Mouse (Mus musculus) heart, postnatal 0 days (tissue): Measurements from ENCODE around the gene Stox2. TPM values are rescaled to one million over a fixed set of nuclear protein-coding genes. Genes with fewer than 3 reads are reported as not detected.

Experiments
- ATAC-seq: fragments of 200-750 bp; cut with Nextera tagmentation; 2 replicates; pipeline ENCODE4 v1.8.0; 2017; ENCODE audit warnings: low read depth, moderate number of reproducible peaks, moderate library complexity; ENCODE audit not compliant: insufficient read depth
- DNase-seq: peaks from one replicate; pipeline ENCODE4 v3.0.0-alpha.2; 2016; ENCODE audit warnings: low spot score
- H3K27ac ChIP-seq: fragments of 300-500 bp; sonication (generic); 2 replicates; pipeline ENCODE4 v1.5.1; 2014; ENCODE audit warnings: low read depth, mild to moderate bottlenecking
- H3K27me3 ChIP-seq: fragments of 300-500 bp; sonication (generic); 2 replicates; pipeline ENCODE4 v1.6.1; 2014; ENCODE audit warnings: low read length, mixed read lengths; ENCODE audit not compliant: control insufficient read depth, insufficient read depth
- H3K36me3 ChIP-seq: fragments of 300-500 bp; sonication (generic); replicated peaks from 2 replicates; pipeline ENCODE4 v1.6.1; 2014; ENCODE audit warnings: low read length, mixed read lengths; ENCODE audit not compliant: control insufficient read depth, insufficient read depth
- H3K4me1 ChIP-seq: fragments of 300-500 bp; sonication (generic); 2 replicates; pipeline ENCODE4 v1.6.1; 2014; ENCODE audit warnings: antibody characterized with exemption; ENCODE audit not compliant: control insufficient read depth, insufficient read depth
- H3K4me2 ChIP-seq: fragments of 300-500 bp; sonication (generic); 2 replicates; pipeline ENCODE4 v1.6.1; 2014; ENCODE audit warnings: low read depth, mild to moderate bottlenecking, low read length, moderate library complexity
- H3K4me3 ChIP-seq: fragments of 300-500 bp; sonication (generic); 2 replicates; pipeline ENCODE4 v1.5.1; 2014; ENCODE audit warnings: low read depth, low read length
- H3K9ac ChIP-seq: fragments of 300-500 bp; sonication (generic); replicated peaks from 2 replicates; pipeline ENCODE4 v1.6.1; 2014; ENCODE audit warnings: low read depth, low read length, mixed read lengths
- H3K9me3 ChIP-seq: fragments of 300-500 bp; sonication (generic); replicated peaks from 2 replicates; pipeline ENCODE4 v1.6.1; 2016; ENCODE audit warnings: low read length; ENCODE audit not compliant: control insufficient read depth
- CTCF ChIP-seq: IDR thresholded peaks from 2 replicates; pipeline ENCODE4 v1.5.1; 2016; ENCODE audit warnings: antibody characterized with exemption, control low read depth, low read depth
- EP300 ChIP-seq: IDR thresholded peaks from 2 replicates; pipeline ENCODE4 v1.6.1; 2016; ENCODE audit warnings: antibody characterized with exemption, low read depth
- WGBS: fragments of 180-500 bp; shearing (Covaris S2); extraction: QIAGEN DNeasy Blood & Tissue Kit; methylation state at CpG from one replicate; pipeline ENCODE4 v1.1.7; 2014; 5-methylcytosine and 5-hydroxymethylcytosine counted together
- polyA plus RNA-seq: library from polyadenylated mRNA; unstranded; fragments of >200 nt; fragmentation: Nextera tagmentation; extraction: Ambion mirVana; gene quantifications from 2 replicates; pipeline ENCODE4 v1.2.1, GENCODE M21; 2015
- total RNA-seq: library from RNA; depleted of rRNA; stranded (reverse); fragments of >200 nt; gene quantifications from 2 replicates; pipeline ENCODE4 v1.2.3, GENCODE M21; 2014; ENCODE audit warnings: low replicate concordance

The Stox2 gene
- total and polyA plus RNA-seq, 2 experiments from 2014 or later, result 6.2 to 12.7 TPM

DNA sequence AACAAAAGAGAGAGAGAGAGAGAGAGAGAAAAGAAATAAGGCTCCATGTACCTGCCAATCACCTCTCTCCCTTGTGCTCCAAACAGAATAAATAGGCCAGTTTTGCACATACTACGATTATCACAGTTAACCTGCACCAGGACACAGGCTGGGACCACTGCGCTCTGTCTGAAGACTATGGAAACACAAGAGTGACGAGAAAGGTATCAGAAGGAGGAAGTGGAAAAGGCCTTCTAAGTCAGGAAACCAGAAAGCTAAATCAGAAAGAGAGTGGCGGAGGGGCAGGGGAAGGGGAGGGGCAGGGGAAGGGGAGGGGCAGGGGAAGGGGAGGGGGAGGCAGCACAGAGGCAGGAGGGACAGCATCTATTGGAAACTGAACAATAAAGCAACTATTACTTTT, 195.3 kb downstream of the Stox2 start:
- Histone ChIP-seq H3K36me3 (no peaks in the 10 kb centered on the region), H3K27ac (no peak overlapping the region), H3K4me2 (no peak overlapping the region), H3K27me3 (no peaks in the 10 kb centered on the region), H3K9ac (no peak overlapping the region), H3K4me3 (no peak overlapping the region), H3K4me1 (0 out of 2 replicates have a peak, but pooled peaks cover 7% of the 10 kb centered on the region), H3K9me3 (no peaks in the 10 kb centered on the region)
- 60% methylated on average over 3 of the region's 4 CpGs for WGBS
- no peak for ATAC-seq
- no peak for DNase-seq
- TF ChIP-seq EP300 (no peak), CTCF (no peak)

DNA sequence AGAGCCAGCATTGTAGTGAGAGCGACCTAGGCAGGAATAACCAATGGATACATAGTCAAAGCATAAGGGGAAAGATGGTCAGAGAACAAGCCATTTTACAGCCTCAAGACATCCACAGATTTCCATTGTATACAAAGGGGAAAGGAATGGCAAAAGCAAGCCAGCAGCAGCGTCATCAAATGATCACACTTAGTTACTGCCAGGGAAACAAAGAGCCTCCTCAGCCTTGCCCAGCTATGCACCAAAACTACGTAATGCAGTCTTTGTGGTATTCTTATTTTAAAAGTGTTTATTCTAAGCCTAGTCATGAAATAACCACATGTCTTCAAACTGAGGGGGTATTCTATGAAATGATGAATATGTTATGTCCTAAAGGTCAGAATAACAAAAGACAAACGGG, 201.0 kb downstream of the Stox2 start:
- TF ChIP-seq EP300 (no peak), CTCF (no peak)
- Histone ChIP-seq H3K4me1 (0 out of 2 replicates have a peak, but pooled peaks cover 7% of the 10 kb centered on the region), H3K4me3 (no peak overlapping the region), H3K4me2 (no peak overlapping the region), H3K9me3 (no peaks in the 10 kb centered on the region), H3K36me3 (no peaks in the 10 kb centered on the region), H3K27ac (no peak overlapping the region), H3K9ac (no peak overlapping the region), H3K27me3 (no peaks in the 10 kb centered on the region)
- DNase-seq, result no peak
- 76% methylated on average over 4 of the region's 4 CpGs for WGBS
- ATAC-seq, result no peak

DNA sequence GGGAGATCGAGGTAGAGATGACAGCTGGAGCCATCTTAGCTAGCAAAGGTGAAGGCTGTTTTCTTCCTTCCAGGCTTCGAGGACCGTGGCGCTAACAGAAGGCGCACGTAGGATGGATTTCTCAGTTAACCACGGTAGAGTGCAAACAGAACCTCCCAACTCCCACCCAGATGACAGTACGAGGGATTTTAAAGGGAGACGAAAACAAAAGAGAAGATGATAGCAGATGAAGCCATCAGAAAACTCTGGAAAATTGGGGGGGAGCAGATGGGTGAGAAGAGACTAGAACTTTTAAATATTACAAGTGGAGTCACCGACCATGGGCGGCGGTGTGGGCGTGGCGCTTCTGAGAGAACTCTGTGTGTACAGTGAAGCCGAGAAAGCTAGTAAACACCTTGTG, 202.0 kb downstream of the Stox2 start:
- no peak for DNase-seq
- Histone ChIP-seq H3K4me3 (no peak overlapping the region), H3K4me1 (0 out of 2 replicates have a peak, but pooled peaks cover 2% of the 10 kb centered on the region), H3K27me3 (no peaks in the 10 kb centered on the region), H3K36me3 (no peaks in the 10 kb centered on the region), H3K4me2 (no peak overlapping the region), H3K9me3 (no peaks in the 10 kb centered on the region), H3K27ac (no peak overlapping the region), H3K9ac (no peak overlapping the region)
- ATAC-seq, result no peak
- WGBS, result 91% methylated on average over 15 of the region's 15 CpGs
- TF ChIP-seq CTCF, result no peak
- no peak for TF ChIP-seq EP300

DNA sequence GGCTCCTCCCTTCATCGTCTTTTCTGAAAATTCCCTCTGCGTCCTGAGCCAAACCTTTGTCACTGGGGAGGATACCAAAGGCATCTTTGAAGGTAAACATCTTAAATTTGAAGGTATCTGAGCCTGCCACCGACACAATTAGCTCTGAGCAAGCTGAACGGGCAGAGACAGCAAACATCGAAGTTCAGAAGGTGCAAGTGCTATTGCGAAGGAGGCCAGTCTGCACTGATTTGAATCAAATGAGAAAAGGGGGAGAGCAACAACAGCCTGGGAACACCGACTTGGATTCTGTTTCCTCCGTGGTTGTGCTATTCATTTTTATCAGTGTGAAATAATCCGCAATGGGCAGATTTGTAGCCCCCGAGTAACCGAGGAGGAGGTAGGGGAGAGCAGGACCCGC, 202.5 kb downstream of the Stox2 start:
- DNase-seq, result no peak
- Histone ChIP-seq H3K4me2 (peak overlapping the region; percentile 56; the same call in 1 of the 2 replicates), H3K9ac (no peak overlapping the region), H3K27me3 (no peaks in the 10 kb centered on the region), H3K9me3 (no peaks in the 10 kb centered on the region), H3K4me3 (no peak overlapping the region), H3K27ac (peak overlapping the region; percentile 46; the same call in 1 of the 2 replicates), H3K36me3 (no peaks in the 10 kb centered on the region), H3K4me1 (no peaks in the 10 kb centered on the region)
- no peak for TF ChIP-seq CTCF
- TF ChIP-seq EP300, result no peak
- ATAC-seq, result no peak
- 66% methylated on average over 12 of the region's 12 CpGs for WGBS

DNA sequence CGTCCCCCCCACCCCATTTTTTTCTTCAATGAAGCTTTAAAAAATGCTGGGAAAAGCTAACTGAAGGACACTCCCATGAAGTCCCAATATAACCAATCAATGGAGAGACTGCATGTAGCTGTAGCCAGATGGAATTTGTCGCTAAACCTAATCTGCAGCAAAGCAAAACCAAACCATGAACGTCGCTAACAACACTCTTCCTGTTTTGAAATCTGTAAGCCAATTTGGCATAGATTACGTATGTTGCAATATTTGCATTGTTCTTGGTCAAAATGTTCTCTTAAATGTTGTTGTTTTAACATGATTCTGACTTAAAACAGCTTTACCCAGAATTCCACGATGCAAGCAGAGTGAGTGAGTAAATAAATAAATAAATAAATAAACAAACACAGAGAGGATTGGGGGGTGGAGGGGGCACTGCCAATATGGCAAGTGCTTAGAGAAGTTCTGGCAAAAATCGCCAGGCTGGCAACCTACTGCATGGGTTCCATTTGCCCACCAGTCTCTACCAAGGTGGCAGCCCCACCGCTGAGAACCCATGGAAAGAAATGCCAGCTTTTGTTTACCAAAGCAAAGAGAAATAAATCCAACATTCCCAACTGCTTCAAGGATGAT, 203.0 kb downstream of the Stox2 start:
- 49% methylated on average over 8 of the region's 8 CpGs for WGBS
- peak; percentile 72 for DNase-seq
- Histone ChIP-seq H3K9ac (no peak overlapping the region), H3K27ac (peak overlapping the region; percentile 46; the same call in 1 of the 2 replicates), H3K4me1 (no peaks in the 10 kb centered on the region), H3K4me2 (peak overlapping the region; percentile 56), H3K36me3 (no peaks in the 10 kb centered on the region), H3K4me3 (peak overlapping the region; percentile 29), H3K9me3 (no peaks in the 10 kb centered on the region), H3K27me3 (no peaks in the 10 kb centered on the region)
- TF ChIP-seq CTCF (no peak), EP300 (no peak)
- ATAC-seq, result peak; percentile 62; the same call in 1 of the 2 replicates
